Mouse (Mus musculus) cerebellum, adult 2 months (tissue): ENCODE measurements at regions not wholly inside any gene's neighbourhood (a gene's known extent, or its start where the extent isn't known, plus 50 kb on each side); places are given as distances from the start of the nearest gene placed in this dataset.

Experiments used
- DNase-seq, 2 experiments: peaks; one replicate each; pipeline ENCODE4 v3.0.0; 2021
- H3K27ac ChIP-seq: fragments of 200-500 bp; 2 replicates; pipeline ENCODE4 v1.5.1; 2012; ENCODE audit warnings: low read length, control low read depth, inconsistent platforms; ENCODE audit not compliant: insufficient read depth
- H3K27me3 ChIP-seq: fragments of 200-500 bp; 2 replicates; pipeline ENCODE4 v1.6.1; 2012; ENCODE audit warnings: inconsistent platforms, mild to moderate bottlenecking, low read length, moderate library complexity; ENCODE audit not compliant: control insufficient read depth, insufficient read depth
- H3K4me1 ChIP-seq: fragments of 200-500 bp; 2 replicates; pipeline ENCODE4 v1.6.1; 2011; ENCODE audit warnings: low read length; ENCODE audit not compliant: control insufficient read depth, insufficient read depth
- H3K4me3 ChIP-seq: fragments of 200-500 bp; replicated peaks from 2 replicates; pipeline ENCODE3; 2011; ENCODE audit warnings: mild to moderate bottlenecking, low read depth, low read length, control low read depth; ENCODE audit not compliant: insufficient read depth
- CTCF ChIP-seq: fragments of 200-500 bp; IDR thresholded peaks from 2 replicates; pipeline ENCODE4 v1.5.1; 2011; ENCODE audit warnings: low read depth, mild to moderate bottlenecking, control low read depth, low read length, moderate library complexity, borderline replicate concordance; ENCODE audit not compliant: insufficient read depth
- POLR2A ChIP-seq: fragments of 200-500 bp; IDR thresholded peaks from 2 replicates; pipeline ENCODE4 v1.6.1; 2011; ENCODE audit warnings: low read length, control low read depth, borderline replicate concordance; ENCODE audit not compliant: insufficient read depth
- WGBS: fragments of 180-500 bp; shearing (Covaris S2); methylation state at CpG from one replicate; pipeline ENCODE4 v1.1.7; 2018; 5-methylcytosine and 5-hydroxymethylcytosine counted together

GRCm38 (mm10) chr2:50495141-50496056, 198.8 kb upstream of the Mmadhc start:
- H3K27me3 ChIP-seq: no peaks in the 10 kb centered on the region

GRCm38 (mm10) chr2:50493597-50494335, 197.2 kb upstream of the Mmadhc start:
- Histone ChIP-seq H3K27me3 (no peaks in the 10 kb centered on the region), H3K27ac (no peak overlapping the region), H3K4me1 (no peaks in the 10 kb centered on the region), H3K4me3 (no peak overlapping the region)
- WGBS: 50% methylated on average over 4 of the region's 4 CpGs
- TF ChIP-seq CTCF: no peak
- no peak for DNase-seq

More at GRCm38 (mm10) chr2:50495141-50496056, 198.8 kb upstream of the Mmadhc start:
- TF ChIP-seq CTCF: no peak
- no peak for TF ChIP-seq POLR2A
- H3K4me1 ChIP-seq: no peaks in the 10 kb centered on the region
- no peak overlapping the region for H3K4me3 ChIP-seq
- H3K27ac ChIP-seq: no peak overlapping the region
- no peak for DNase-seq
- WGBS: 82% methylated on average over 5 of the region's 5 CpGs

- H3K27me3 ChIP-seq: no peaks in the 10 kb centered on the region
- WGBS: 84% methylated on average over 4 of the region's 4 CpGs
- TF ChIP-seq CTCF (no peak), POLR2A (no peak)
- no peak overlapping the region for H3K27ac ChIP-seq
- H3K4me3 ChIP-seq: no peak overlapping the region
- H3K4me1 ChIP-seq: no peaks in the 10 kb centered on the region
- no peak for DNase-seq
These were observed 167.2 kb upstream of the Mmadhc start for GRCm38 (mm10) chr2:50463799-50464198.

DNA sequence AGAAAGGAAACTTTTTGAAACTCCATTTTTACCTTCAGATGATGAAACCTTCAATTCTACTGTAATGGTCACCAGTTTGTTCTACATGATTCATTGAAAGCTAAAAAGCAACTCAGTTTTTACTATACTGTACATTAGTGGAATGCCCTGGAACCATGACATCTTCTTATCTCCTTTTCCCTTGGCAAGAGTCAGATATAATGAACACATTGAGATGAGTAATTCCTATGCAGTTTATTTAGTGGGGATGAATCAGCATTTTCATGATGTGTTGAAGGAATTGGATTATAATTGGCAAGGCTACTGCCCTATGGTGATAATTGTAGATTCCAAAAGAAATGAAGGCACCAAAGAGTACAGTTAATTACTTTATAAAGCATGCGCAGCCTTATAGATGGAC, 165.8 kb upstream of the Mmadhc start:
- Histone ChIP-seq H3K4me1 (no peaks in the 10 kb centered on the region), H3K4me3 (no peak overlapping the region), H3K27ac (no peak overlapping the region), H3K27me3 (no peaks in the 10 kb centered on the region)
- WGBS: 96% methylated on average over 1 of the region's 1 CpGs
- TF ChIP-seq CTCF: no peak
- TF ChIP-seq POLR2A: no peak
- DNase-seq: no peak

DNA sequence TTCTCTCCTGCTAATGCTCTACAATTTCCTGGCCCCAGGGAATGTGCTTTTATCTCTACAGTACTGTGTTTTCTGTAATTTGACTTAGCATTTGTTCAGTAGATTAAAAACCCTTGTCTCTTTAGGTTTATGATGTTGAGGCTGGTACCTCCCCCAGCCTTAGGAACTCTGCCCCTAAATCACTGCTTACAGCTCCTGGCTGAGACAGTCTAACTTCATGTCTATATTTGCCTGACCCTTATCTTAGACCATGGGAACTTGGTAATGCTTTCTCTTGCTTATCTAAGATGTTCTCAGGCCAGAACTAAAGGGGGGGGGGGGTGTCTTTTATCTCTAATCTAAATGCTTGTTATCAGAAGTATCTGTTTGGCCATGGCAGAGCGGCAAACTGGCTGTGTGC, 160.1 kb upstream of the Mmadhc start:
- no peak overlapping the region for H3K27ac ChIP-seq

DNA sequence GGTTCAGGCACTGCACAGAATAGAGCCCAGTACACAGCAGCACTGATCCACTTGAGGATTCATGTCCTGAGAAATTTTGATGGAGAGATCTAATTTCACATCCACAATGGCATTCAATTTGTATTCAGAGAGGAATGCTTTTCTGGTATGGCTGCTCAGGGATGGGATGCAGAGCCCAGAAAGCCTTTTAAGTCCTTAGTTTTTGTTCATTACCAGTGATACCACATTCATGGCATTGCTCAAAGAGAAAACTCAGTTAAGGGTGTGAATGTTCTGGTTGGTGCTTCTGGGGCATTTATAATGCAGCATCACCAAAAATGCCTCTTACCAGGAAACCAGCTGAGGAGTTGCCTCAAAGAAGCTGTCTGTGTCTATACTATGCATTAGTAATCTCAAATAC, 151.5 kb upstream of the Mmadhc start:
- Histone ChIP-seq H3K4me3 (no peak overlapping the region), H3K27me3 (no peaks in the 10 kb centered on the region), H3K27ac (no peak overlapping the region), H3K4me1 (no peaks in the 10 kb centered on the region)
- no peak for DNase-seq
- TF ChIP-seq POLR2A (no peak), CTCF (no peak)

More for the DNA sequence above, 160.1 kb upstream of the Mmadhc start:
- no peak for DNase-seq
- no peaks in the 10 kb centered on the region for H3K4me1 ChIP-seq
- TF ChIP-seq CTCF: no peak
- H3K27me3 ChIP-seq: no peaks in the 10 kb centered on the region
- WGBS: 100% methylated on average over 1 of the region's 1 CpGs
- H3K4me3 ChIP-seq: no peak overlapping the region

DNA sequence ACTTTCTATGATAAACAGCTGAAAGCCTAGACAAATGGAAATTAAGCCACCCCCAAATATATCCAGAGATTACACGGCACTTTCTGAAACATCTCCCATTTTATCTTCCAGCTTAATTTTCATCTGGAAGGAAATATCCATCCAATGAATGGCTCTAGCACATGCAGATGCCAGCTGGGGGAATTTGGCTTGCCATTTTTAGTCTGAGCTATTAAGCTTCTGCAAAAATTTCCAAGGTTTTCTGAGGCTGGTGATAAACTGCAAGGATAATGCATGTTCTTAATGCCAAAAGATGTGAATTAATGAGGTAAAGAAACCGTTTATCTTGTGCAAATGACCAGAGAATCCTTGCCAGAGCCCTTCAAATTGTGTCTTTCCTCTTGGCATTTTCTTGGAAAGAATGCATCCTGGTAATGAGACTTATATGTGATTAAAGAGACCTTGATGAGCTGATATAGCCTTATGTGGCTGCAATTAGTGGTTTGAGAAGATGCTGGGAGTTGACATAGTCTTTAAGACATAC, 149.4 kb upstream of the Mmadhc start:
- TF ChIP-seq POLR2A (no peak), CTCF (no peak)
- WGBS: 75% methylated on average over 2 of the region's 2 CpGs
- DNase-seq: no peak
- Histone ChIP-seq H3K27me3 (no peaks in the 10 kb centered on the region; the same call in 1 of the 2 replicates), H3K27ac (no peak overlapping the region), H3K4me3 (no peak overlapping the region), H3K4me1 (no peaks in the 10 kb centered on the region)

DNA sequence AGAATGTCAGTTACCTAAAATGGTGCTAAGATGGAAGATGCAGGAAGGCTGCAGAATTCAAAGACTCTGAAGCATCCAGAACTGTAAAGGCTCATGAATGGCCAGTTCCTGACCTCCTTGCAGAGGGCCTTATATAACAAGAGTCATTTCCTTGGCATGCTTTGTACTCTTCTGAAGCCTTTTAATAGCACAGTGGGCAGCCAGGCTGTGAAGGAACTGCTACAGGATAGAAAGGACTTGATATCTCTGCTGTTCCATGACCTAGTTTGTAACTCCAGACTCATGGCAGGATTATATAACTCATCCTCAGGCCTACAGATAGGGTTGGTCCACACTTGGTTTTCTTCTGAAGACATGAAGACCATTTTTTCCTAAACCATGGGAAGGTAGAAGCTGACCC, 143.7 kb upstream of the Mmadhc start:
- no peak overlapping the region for H3K4me3 ChIP-seq

More for the DNA sequence above, 143.7 kb upstream of the Mmadhc start:
- TF ChIP-seq CTCF: no peak
- no peak for TF ChIP-seq POLR2A
- H3K27me3 ChIP-seq: no peaks in the 10 kb centered on the region; the same call in 1 of the 2 replicates
- peak in 1 of 2 experiments; percentile 19 for DNase-seq
- H3K4me1 ChIP-seq: no peaks in the 10 kb centered on the region
- H3K27ac ChIP-seq: no peak overlapping the region
